Mouse (Mus musculus): Measurements from ENCODE around the gene Trim56. TPM values are rescaled to one million over a fixed set of nuclear protein-coding genes. Genes with fewer than 3 reads are reported as not detected.

Trim56 gene
- polyA plus RNA-seq, 1 experiment from 2014 or later, result 8.2 TPM

- Histone ChIP-seq H3K27ac (replicated peaks; ENCODE audit: low read depth, low read length) (no peak overlapping the region), H3K36me3 (ENCODE audit: control insufficient read depth, insufficient read depth, low read length) (no peaks in the 10 kb centered on the region), H3K27me3 (ENCODE audit: control insufficient read depth, insufficient read depth, low read length) (no peaks in the 10 kb centered on the region), H3K9me3 (ENCODE audit: control insufficient read depth, low read length) (no peaks in the 10 kb centered on the region), H3K4me3 (ENCODE audit: low read depth, low read length) (no peak overlapping the region), H3K4me2 (ENCODE audit: low read depth, severe bottlenecking) (no peak overlapping the region), H3K4me1 (ENCODE audit: control insufficient read depth, insufficient read depth, low read length) (no peaks in the 10 kb centered on the region), H3K9ac (ENCODE audit: low read length) (no peak overlapping the region)
- DNase-seq (ENCODE audit: low spot score), result no peak
- 90% methylated on average over 2 of the region's 2 CpGs for WGBS
- no peak for ATAC-seq (ENCODE audit: insufficient number of reproducible peaks, low FRiP score, low TSS enrichment, low read depth)
These were observed 12.0 kb downstream of the Trim56 start for GRCm38 (mm10) chr5:137103969-137104368.

GRCm38 (mm10) chr5:137102575-137103522 lies 13.2 kb downstream of the Trim56 start:
- 76% methylated on average over 28 of the region's 28 CpGs for WGBS
- no peak for ATAC-seq (ENCODE audit: insufficient number of reproducible peaks, low FRiP score, low TSS enrichment, low read depth)
- Histone ChIP-seq H3K9ac (ENCODE audit: low read length) (no peak overlapping the region), H3K4me3 (ENCODE audit: low read depth, low read length) (no peak overlapping the region), H3K9me3 (ENCODE audit: control insufficient read depth, low read length) (no peaks in the 10 kb centered on the region), H3K4me2 (ENCODE audit: low read depth, severe bottlenecking) (no peak overlapping the region), H3K4me1 (ENCODE audit: control insufficient read depth, insufficient read depth, low read length) (no peaks in the 10 kb centered on the region), H3K27ac (replicated peaks; ENCODE audit: low read depth, low read length) (no peak overlapping the region), H3K27me3 (ENCODE audit: control insufficient read depth, insufficient read depth, low read length) (no peaks in the 10 kb centered on the region), H3K36me3 (ENCODE audit: control insufficient read depth, insufficient read depth, low read length) (no peaks in the 10 kb centered on the region)
- DNase-seq (ENCODE audit: low spot score), result no peak

- Histone ChIP-seq H3K27ac (replicated peaks; ENCODE audit: low read depth, low read length) (no peak overlapping the region), H3K36me3 (ENCODE audit: control insufficient read depth, insufficient read depth, low read length) (no peaks in the 10 kb centered on the region), H3K4me3 (ENCODE audit: low read depth, low read length) (no peak overlapping the region), H3K4me2 (ENCODE audit: low read depth, severe bottlenecking) (no peak overlapping the region), H3K4me1 (ENCODE audit: control insufficient read depth, insufficient read depth, low read length) (no peaks in the 10 kb centered on the region), H3K9ac (ENCODE audit: low read length) (no peak overlapping the region), H3K27me3 (ENCODE audit: control insufficient read depth, insufficient read depth, low read length) (no peaks in the 10 kb centered on the region), H3K9me3 (ENCODE audit: control insufficient read depth, low read length) (no peaks in the 10 kb centered on the region)
- DNase-seq (ENCODE audit: low spot score) (no peak), ATAC-seq (ENCODE audit: insufficient number of reproducible peaks, low FRiP score, low TSS enrichment, low read depth) (no peak)
- 74% methylated on average over 10 of the region's 10 CpGs for WGBS
These were observed 13.9 kb downstream of the Trim56 start for GRCm38 (mm10) chr5:137102078-137102477.

- Histone ChIP-seq H3K9me3 (ENCODE audit: control insufficient read depth, low read length) (0 out of 2 replicates have a peak, but pooled peaks cover 2% of the 10 kb centered on the region), H3K27me3 (ENCODE audit: control insufficient read depth, insufficient read depth, low read length) (no peaks in the 10 kb centered on the region), H3K36me3 (ENCODE audit: control insufficient read depth, insufficient read depth, low read length) (no peaks in the 10 kb centered on the region), H3K27ac (replicated peaks; ENCODE audit: low read depth, low read length) (no peak overlapping the region), H3K4me3 (ENCODE audit: low read depth, low read length) (no peak overlapping the region), H3K4me1 (ENCODE audit: control insufficient read depth, insufficient read depth, low read length) (no peaks in the 10 kb centered on the region), H3K9ac (ENCODE audit: low read length) (no peak overlapping the region), H3K4me2 (ENCODE audit: low read depth, severe bottlenecking) (no peak overlapping the region)
- WGBS, result 52% methylated on average over 4 of the region's 4 CpGs
- DNase-seq (ENCODE audit: low spot score), result no peak
- ATAC-seq (ENCODE audit: insufficient number of reproducible peaks, low FRiP score, low TSS enrichment, low read depth), result no peak
These were observed 15.3 kb downstream of the Trim56 start for GRCm38 (mm10) chr5:137100660-137101059.

GRCm38 (mm10) chr5:137098418-137098817 lies 17.6 kb downstream of the Trim56 start:
- H3K27me3 ChIP-seq (ENCODE audit: control insufficient read depth, insufficient read depth, low read length), result no peaks in the 10 kb centered on the region
- ATAC-seq (ENCODE audit: insufficient number of reproducible peaks, low FRiP score, low TSS enrichment, low read depth) (no peak), DNase-seq (ENCODE audit: low spot score) (no peak)
- no peaks in the 10 kb centered on the region for H3K4me1 ChIP-seq (ENCODE audit: control insufficient read depth, insufficient read depth, low read length)
- no peak overlapping the region for H3K4me2 ChIP-seq (ENCODE audit: low read depth, severe bottlenecking)
- H3K4me3 ChIP-seq (ENCODE audit: low read depth, low read length), result no peak overlapping the region
- H3K9me3 ChIP-seq (ENCODE audit: control insufficient read depth, low read length), result 0 out of 2 replicates have a peak, but pooled peaks cover 2% of the 10 kb centered on the region
- 72% methylated on average over 11 of the region's 11 CpGs for WGBS
- no peak overlapping the region for H3K9ac ChIP-seq (ENCODE audit: low read length)
- no peak overlapping the region for H3K27ac ChIP-seq (replicated peaks; ENCODE audit: low read depth, low read length)
- H3K36me3 ChIP-seq (ENCODE audit: control insufficient read depth, insufficient read depth, low read length), result no peaks in the 10 kb centered on the region

- ATAC-seq (ENCODE audit: insufficient number of reproducible peaks, low FRiP score, low TSS enrichment, low read depth), result no peak
- Histone ChIP-seq H3K9me3 (ENCODE audit: control insufficient read depth, low read length) (0 out of 2 replicates have a peak, but pooled peaks cover 2% of the 10 kb centered on the region), H3K4me1 (ENCODE audit: control insufficient read depth, insufficient read depth, low read length) (no peaks in the 10 kb centered on the region), H3K36me3 (ENCODE audit: control insufficient read depth, insufficient read depth, low read length) (no peaks in the 10 kb centered on the region), H3K9ac (ENCODE audit: low read length) (no peak overlapping the region), H3K4me3 (ENCODE audit: low read depth, low read length) (no peak overlapping the region), H3K27ac (replicated peaks; ENCODE audit: low read depth, low read length) (no peak overlapping the region), H3K27me3 (ENCODE audit: control insufficient read depth, insufficient read depth, low read length) (no peaks in the 10 kb centered on the region), H3K4me2 (ENCODE audit: low read depth, severe bottlenecking) (no peak overlapping the region)
- WGBS, result 79% methylated on average over 1 of the region's 1 CpGs
- DNase-seq (ENCODE audit: low spot score), result no peak
These were observed 20.0 kb downstream of the Trim56 start for GRCm38 (mm10) chr5:137096037-137096436.

- H3K9me3 ChIP-seq (ENCODE audit: control insufficient read depth, low read length), result 0 out of 2 replicates have a peak, but pooled peaks cover 2% of the 10 kb centered on the region
- H3K27ac ChIP-seq (replicated peaks; ENCODE audit: low read depth, low read length), result no peak overlapping the region
- no peak overlapping the region for H3K9ac ChIP-seq (ENCODE audit: low read length)
- H3K4me3 ChIP-seq (ENCODE audit: low read depth, low read length), result no peak overlapping the region
- H3K4me2 ChIP-seq (ENCODE audit: low read depth, severe bottlenecking), result no peak overlapping the region
- H3K4me1 ChIP-seq (ENCODE audit: control insufficient read depth, insufficient read depth, low read length), result no peaks in the 10 kb centered on the region
- DNase-seq (ENCODE audit: low spot score), result no peak
- 85% methylated on average over 10 of the region's 10 CpGs for WGBS
- no peak for ATAC-seq (ENCODE audit: insufficient number of reproducible peaks, low FRiP score, low TSS enrichment, low read depth)
- H3K27me3 ChIP-seq (ENCODE audit: control insufficient read depth, insufficient read depth, low read length), result no peaks in the 10 kb centered on the region
- no peaks in the 10 kb centered on the region for H3K36me3 ChIP-seq (ENCODE audit: control insufficient read depth, insufficient read depth, low read length)
These were observed 20.9 kb downstream of the Trim56 start for GRCm38 (mm10) chr5:137095135-137095534.

- Histone ChIP-seq H3K27me3 (ENCODE audit: control insufficient read depth, insufficient read depth, low read length) (no peaks in the 10 kb centered on the region), H3K9ac (ENCODE audit: low read length) (no peak overlapping the region), H3K27ac (replicated peaks; ENCODE audit: low read depth, low read length) (no peak overlapping the region), H3K4me1 (ENCODE audit: control insufficient read depth, insufficient read depth, low read length) (no peaks in the 10 kb centered on the region), H3K4me3 (ENCODE audit: low read depth, low read length) (no peak overlapping the region), H3K9me3 (ENCODE audit: control insufficient read depth, low read length) (0 out of 2 replicates have a peak, but pooled peaks cover 2% of the 10 kb centered on the region), H3K36me3 (ENCODE audit: control insufficient read depth, insufficient read depth, low read length) (no peaks in the 10 kb centered on the region), H3K4me2 (ENCODE audit: low read depth, severe bottlenecking) (no peak overlapping the region)
- 86% methylated on average over 9 of the region's 9 CpGs for WGBS
- ATAC-seq (ENCODE audit: insufficient number of reproducible peaks, low FRiP score, low TSS enrichment, low read depth) (no peak), DNase-seq (ENCODE audit: low spot score) (no peak)
These were observed 22.3 kb downstream of the Trim56 start for GRCm38 (mm10) chr5:137093720-137094119.
